Mouse (Mus musculus) small intestine, adult 2 months (tissue): ENCODE data around the gene Ttc7. TPM values are rescaled to one million over a fixed set of nuclear protein-coding genes. Genes with fewer than 3 reads are reported as not detected.

Experiments used
- H3K27ac ChIP-seq: fragments of 200-500 bp; 2 replicates; pipeline ENCODE4 v1.5.1; 2012; ENCODE audit warnings: low read depth, low read length, control low read depth, inconsistent platforms; ENCODE audit not compliant: insufficient read depth
- H3K27me3 ChIP-seq: fragments of 200-500 bp; 2 replicates; pipeline ENCODE4 v1.6.1; 2012; ENCODE audit warnings: mild to moderate bottlenecking, moderate library complexity, low read length, inconsistent platforms; ENCODE audit not compliant: control insufficient read depth, insufficient read depth
- H3K36me3 ChIP-seq: fragments of 200-500 bp; 2 replicates; pipeline ENCODE4 v1.6.1; 2012; ENCODE audit warnings: mild to moderate bottlenecking, low read length, control low read depth, inconsistent platforms; ENCODE audit not compliant: control insufficient read depth, insufficient read depth
- H3K4me1 ChIP-seq: fragments of 200-500 bp; 2 replicates; pipeline ENCODE4 v1.6.1; 2012; ENCODE audit warnings: low read length, inconsistent platforms, mixed read lengths; ENCODE audit not compliant: control insufficient read depth, insufficient read depth, insufficient read length
- H3K4me3 ChIP-seq: fragments of 200-500 bp; 2 replicates; pipeline ENCODE4 v1.5.1; 2012; ENCODE audit warnings: low read depth, mild to moderate bottlenecking, control low read depth, inconsistent platforms, low read length, moderate library complexity
- CTCF ChIP-seq: fragments of 200-500 bp; IDR thresholded peaks from 2 replicates; pipeline ENCODE4 v1.5.1; 2012; ENCODE audit warnings: low read depth, mild to moderate bottlenecking, control low read depth, inconsistent platforms, low read length, moderate library complexity, mixed read lengths; ENCODE audit not compliant: insufficient replicate concordance, insufficient read length; ENCODE audit errors: extremely low read depth
- POLR2A ChIP-seq: fragments of 200-500 bp; IDR thresholded peaks from 2 replicates; pipeline ENCODE4 v1.6.1; 2012; ENCODE audit warnings: low read depth, mild to moderate bottlenecking, control low read depth, inconsistent platforms, low read length, moderate library complexity
- WGBS: fragments of 180-500 bp; shearing (Covaris S2); methylation state at CpG from one replicate; pipeline ENCODE4 v1.1.7; 2018; 5-methylcytosine and 5-hydroxymethylcytosine counted together
- polyA plus RNA-seq: library from polyadenylated mRNA; depleted of rRNA; stranded (reverse); fragments of >200 nt; gene quantifications from 2 replicates; pipeline ENCODE4 v1.2.3, GENCODE M21; 2012

The Ttc7 gene
- polyA plus RNA-seq, 1 experiment: 289 TPM

GRCm38 (mm10) chr17:87315891-87316763 is 33.4 kb downstream of the Ttc7 start:
- H3K36me3 ChIP-seq: peaks cover 19% of the 10 kb centered on the region
- 86% methylated on average over 23 of the region's 23 CpGs for WGBS
- H3K4me1 ChIP-seq: peaks cover 32% of the 10 kb centered on the region
- no peak overlapping the region for H3K27ac ChIP-seq
- TF ChIP-seq CTCF (no peak), POLR2A (no peak)
- H3K4me3 ChIP-seq: no peak overlapping the region
- H3K27me3 ChIP-seq: no peaks in the 10 kb centered on the region

GRCm38 (mm10) chr17:87317271-87317670 is 34.6 kb downstream of the Ttc7 start:
- WGBS: 28% methylated on average over 6 of the region's 6 CpGs
- TF ChIP-seq POLR2A (no peak), CTCF (no peak)
- Histone ChIP-seq H3K4me1 (peaks cover 25% of the 10 kb centered on the region), H3K36me3 (peaks cover 26% of the 10 kb centered on the region), H3K27me3 (no peaks in the 10 kb centered on the region), H3K27ac (no peak overlapping the region), H3K4me3 (no peak overlapping the region)

- WGBS: 71% methylated on average over 9 of the region's 9 CpGs
- Histone ChIP-seq H3K36me3 (peaks cover 33% of the 10 kb centered on the region), H3K27ac (no peak overlapping the region), H3K4me3 (no peak overlapping the region), H3K27me3 (no peaks in the 10 kb centered on the region), H3K4me1 (peaks cover 21% of the 10 kb centered on the region)
- TF ChIP-seq CTCF (no peak), POLR2A (no peak)
Observed at GRCm38 (mm10) chr17:87317947-87318346, 35.3 kb downstream of the Ttc7 start.

GRCm38 (mm10) chr17:87321673-87322072 is 39.0 kb downstream of the Ttc7 start:
- Histone ChIP-seq H3K36me3 (peaks cover 49% of the 10 kb centered on the region), H3K4me1 (0 out of 2 replicates have a peak, but pooled peaks cover 3% of the 10 kb centered on the region), H3K27me3 (no peaks in the 10 kb centered on the region), H3K4me3 (no peak overlapping the region), H3K27ac (no peak overlapping the region)
- TF ChIP-seq CTCF: peak; percentile 38; the same call in 1 of the 2 replicates
- no peak for TF ChIP-seq POLR2A
- 93% methylated on average over 1 of the region's 1 CpGs for WGBS

GRCm38 (mm10) chr17:87323215-87323614 is 40.5 kb downstream of the Ttc7 start:
- H3K27me3 ChIP-seq: no peaks in the 10 kb centered on the region
- H3K36me3 ChIP-seq: peaks cover 52% of the 10 kb centered on the region
- no peaks in the 10 kb centered on the region for H3K4me1 ChIP-seq
- 90% methylated on average over 9 of the region's 9 CpGs for WGBS
- no peak overlapping the region for H3K4me3 ChIP-seq
- TF ChIP-seq CTCF (no peak), POLR2A (no peak)
- H3K27ac ChIP-seq: no peak overlapping the region

- Histone ChIP-seq H3K4me1 (no peaks in the 10 kb centered on the region), H3K27me3 (no peaks in the 10 kb centered on the region), H3K4me3 (no peak overlapping the region), H3K36me3 (peaks cover 56% of the 10 kb centered on the region), H3K27ac (no peak overlapping the region)
- TF ChIP-seq CTCF: no peak
- no peak for TF ChIP-seq POLR2A
- 87% methylated on average over 15 of the region's 15 CpGs for WGBS
Observed at GRCm38 (mm10) chr17:87325501-87325900, 42.8 kb downstream of the Ttc7 start.

GRCm38 (mm10) chr17:87326987-87327386 is 44.3 kb downstream of the Ttc7 start:
- Histone ChIP-seq H3K4me1 (no peaks in the 10 kb centered on the region), H3K36me3 (peaks cover 54% of the 10 kb centered on the region), H3K4me3 (no peak overlapping the region), H3K27ac (no peak overlapping the region), H3K27me3 (no peaks in the 10 kb centered on the region)
- 57% methylated on average over 6 of the region's 6 CpGs for WGBS
- no peak for TF ChIP-seq CTCF
- no peak for TF ChIP-seq POLR2A

- no peaks in the 10 kb centered on the region for H3K27me3 ChIP-seq
- H3K4me1 ChIP-seq: no peaks in the 10 kb centered on the region
- H3K27ac ChIP-seq: no peak overlapping the region
- no peak for TF ChIP-seq CTCF
- no peak for TF ChIP-seq POLR2A
- no peak overlapping the region for H3K4me3 ChIP-seq
- peaks cover 52% of the 10 kb centered on the region for H3K36me3 ChIP-seq
- 84% methylated on average over 8 of the region's 8 CpGs for WGBS
Observed at GRCm38 (mm10) chr17:87327645-87328044, 45.0 kb downstream of the Ttc7 start.
